Mouse (Mus musculus) NIH3T3 (cell line): Measurements from ENCODE around the gene Celsr1.
A peak's percentile ranks its signal among the peaks of the same experiment; 100 is the strongest.

ENCODE experiments used
- DNase-seq: peaks from one replicate; pipeline ENCODE4 v3.0.0-alpha.2; 2012; ENCODE audit warnings: low read depth

The Celsr1 gene

GRCm38 (mm10) chr15:85961131-85961530 is 72.4 kb downstream of the Celsr1 start:
- DNase-seq: no peak

- DNase-seq: no peak
Measured at GRCm38 (mm10) chr15:85956202-85956601, 77.4 kb downstream of the Celsr1 start.

GRCm38 (mm10) chr15:85953458-85953857 is 80.1 kb downstream of the Celsr1 start:
- no peak for DNase-seq

- DNase-seq: no peak
Measured at GRCm38 (mm10) chr15:85949421-85950164, 84.0 kb downstream of the Celsr1 start.

- DNase-seq: no peak
Measured at GRCm38 (mm10) chr15:85947967-85948366, 85.6 kb downstream of the Celsr1 start.

- DNase-seq: no peak
Measured at GRCm38 (mm10) chr15:85947541-85947940, 86.0 kb downstream of the Celsr1 start.

- DNase-seq: peak; percentile 4
Measured at GRCm38 (mm10) chr15:85935627-85936049, 97.9 kb downstream of the Celsr1 start.

- DNase-seq: no peak
Measured at GRCm38 (mm10) chr15:85928161-85928560, 105.4 kb downstream of the Celsr1 start.

- no peak for DNase-seq
Measured at GRCm38 (mm10) chr15:85921855-85922254, 111.7 kb downstream of the Celsr1 start.

GRCm38 (mm10) chr15:85919892-85920248 is 113.7 kb downstream of the Celsr1 start:
- no peak for DNase-seq

GRCm38 (mm10) chr15:85919191-85919891 is 114.2 kb downstream of the Celsr1 start:
- DNase-seq: no peak

- peak; percentile 76 for DNase-seq
Measured at GRCm38 (mm10) chr15:85913605-85914004, 120.0 kb downstream of the Celsr1 start.

GRCm38 (mm10) chr15:85909931-85910330 is 123.6 kb downstream of the Celsr1 start:
- no peak for DNase-seq

- no peak for DNase-seq
Measured at GRCm38 (mm10) chr15:85909492-85909829, 124.1 kb downstream of the Celsr1 start.

- DNase-seq: no peak
Measured at GRCm38 (mm10) chr15:85908660-85909491, 124.7 kb downstream of the Celsr1 start.

GRCm38 (mm10) chr15:85903826-85904225 is 129.8 kb downstream of the Celsr1 start:
- peak; percentile 29 for DNase-seq

- no peak for DNase-seq
Measured at GRCm38 (mm10) chr15:85902505-85902904, 131.1 kb downstream of the Celsr1 start.

- no peak for DNase-seq
Measured at GRCm38 (mm10) chr15:85900801-85901200, 132.8 kb downstream of the Celsr1 start.

- no peak for DNase-seq
Measured at GRCm38 (mm10) chr15:85900318-85900717, 133.3 kb downstream of the Celsr1 start.

GRCm38 (mm10) chr15:85899396-85899795 is 134.2 kb downstream of the Celsr1 start:
- no peak for DNase-seq

- DNase-seq: no peak
Measured at GRCm38 (mm10) chr15:85897113-85897512, 136.5 kb downstream of the Celsr1 start.

- peak; percentile 80 for DNase-seq
Measured at GRCm38 (mm10) chr15:85896284-85896683, 137.3 kb downstream of the Celsr1 start.

- DNase-seq: no peak
Measured at GRCm38 (mm10) chr15:85893871-85894270, 139.7 kb downstream of the Celsr1 start.
